Mouse (Mus musculus): ENCODE measurements around the gene Ano4. TPM values are rescaled to one million over a fixed set of nuclear protein-coding genes. Genes with fewer than 3 reads are reported as not detected.
A peak's percentile ranks its signal among the peaks of the same experiment; 100 is the strongest.
"Not testable (repeated sequence)": the region's sequence is repeated elsewhere in the genome, so short reads cannot be mapped to it uniquely, and the experiment has no call there.

Ano4 gene
- total RNA-seq, 2 experiments from 2014 or later: 18.3 to 19.1 TPM

- DNase-seq (ENCODE audit: low spot score in 2 of 2): peak in 1 of 2 experiments; percentile 5
Observed at GRCm38 (mm10) chr10:89154797-89155465, 189.6 kb downstream of the Ano4 start.

GRCm38 (mm10) chr10:89149166-89149565 lies 195.4 kb downstream of the Ano4 start:
- no peak for DNase-seq (ENCODE audit: low spot score in 2 of 2)

- DNase-seq (ENCODE audit: low spot score in 2 of 2): no peak
Observed at GRCm38 (mm10) chr10:89121391-89121790, 223.2 kb downstream of the Ano4 start.

GRCm38 (mm10) chr10:89114381-89114780 lies 230.2 kb downstream of the Ano4 start:
- DNase-seq (ENCODE audit: low spot score in 2 of 2): no peak

- no peak for DNase-seq (ENCODE audit: low spot score in 2 of 2)
Observed at GRCm38 (mm10) chr10:89111466-89111865, 233.1 kb downstream of the Ano4 start.

GRCm38 (mm10) chr10:89110917-89111316 lies 233.6 kb downstream of the Ano4 start:
- no peak for DNase-seq (ENCODE audit: low spot score in 2 of 2)

GRCm38 (mm10) chr10:89103594-89103993 lies 241.0 kb downstream of the Ano4 start:
- DNase-seq (ENCODE audit: low spot score in 2 of 2): peak in 1 of 2 experiments; percentile 2

GRCm38 (mm10) chr10:89102025-89102424 lies 242.5 kb downstream of the Ano4 start:
- no peak for DNase-seq (ENCODE audit: low spot score in 2 of 2)

- DNase-seq (ENCODE audit: low spot score in 2 of 2): no peak
Observed at GRCm38 (mm10) chr10:89098183-89098582, 246.4 kb downstream of the Ano4 start.

- no peak for DNase-seq (ENCODE audit: low spot score in 2 of 2)
Observed at GRCm38 (mm10) chr10:89092350-89093040, 252.1 kb downstream of the Ano4 start.

- no peak for DNase-seq (ENCODE audit: low spot score in 2 of 2)
Observed at GRCm38 (mm10) chr10:89077447-89077846, 267.1 kb downstream of the Ano4 start.

- no peak for DNase-seq (ENCODE audit: low spot score in 2 of 2)
Observed at GRCm38 (mm10) chr10:89055891-89056290, 288.7 kb downstream of the Ano4 start.

- not testable (repeated sequence) for DNase-seq (ENCODE audit: low spot score in 2 of 2)
Observed at GRCm38 (mm10) chr10:89044921-89045320, 299.6 kb downstream of the Ano4 start.

- no peak for DNase-seq (ENCODE audit: low spot score in 2 of 2)
Observed at GRCm38 (mm10) chr10:89044166-89044565, 300.4 kb downstream of the Ano4 start.

GRCm38 (mm10) chr10:89018926-89019325 lies 325.6 kb downstream of the Ano4 start:
- peak; percentile 8 to 12 for DNase-seq (ENCODE audit: low spot score in 2 of 2)

- no peak for DNase-seq (ENCODE audit: low spot score in 2 of 2)
Observed at GRCm38 (mm10) chr10:89008303-89008702, 336.3 kb downstream of the Ano4 start.

- DNase-seq (ENCODE audit: low spot score in 2 of 2): peak in 1 of 2 experiments; percentile 9
Observed at GRCm38 (mm10) chr10:89004518-89004917, 340.0 kb downstream of the Ano4 start.

GRCm38 (mm10) chr10:88986925-88987324 lies 357.6 kb downstream of the Ano4 start:
- no peak for DNase-seq (ENCODE audit: low spot score in 2 of 2)

- DNase-seq (ENCODE audit: low spot score in 2 of 2): peak; percentile 47 to 54
Observed at GRCm38 (mm10) chr10:88983444-88983843, 361.1 kb downstream of the Ano4 start.

GRCm38 (mm10) chr10:88979451-88979850 lies 365.1 kb downstream of the Ano4 start:
- DNase-seq (ENCODE audit: low spot score in 2 of 2): no peak

GRCm38 (mm10) chr10:88978932-88979331 lies 365.6 kb downstream of the Ano4 start:
- no peak for DNase-seq (ENCODE audit: low spot score in 2 of 2)

- no peak for DNase-seq (ENCODE audit: low spot score in 2 of 2)
Observed at GRCm38 (mm10) chr10:88970951-88971725, 373.4 kb downstream of the Ano4 start.
